Comparison of ENCODE assay signal across 21 mouse cellular contexts in the genomic region with DNA sequence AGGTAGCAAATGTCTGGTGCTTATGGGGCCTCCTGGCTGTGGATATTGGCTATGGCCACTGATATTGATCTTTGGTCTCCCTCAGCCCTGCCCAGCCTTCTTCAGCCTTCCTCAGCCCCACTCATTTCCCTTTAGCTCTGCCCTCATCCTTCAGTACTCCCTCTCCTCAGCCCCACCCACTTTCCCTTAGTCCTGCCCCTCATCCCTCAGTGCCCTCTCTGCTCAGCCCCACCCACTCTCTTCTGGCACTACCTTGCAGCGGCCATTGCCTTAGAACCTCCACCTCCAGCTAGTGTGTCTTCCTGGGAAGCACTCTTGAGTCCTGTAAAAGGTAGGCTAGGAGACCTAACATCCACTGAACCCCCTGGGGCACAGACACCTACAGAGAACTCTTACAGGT.
DNase-seq lines count a peak whose midpoint lies in the region; ATAC-seq and TF ChIP-seq lines count a peak whose summit lies in the region.
"Had no signal": no experiment of that assay in that cellular context is flagged by ENCODE, and none has a peak within 500 bp of the region (broad histone marks: within the 10 kb centered on the region; RNA-seq: fewer than 3 reads in every experiment).

No protein-coding gene starts in this region.

- H3K4me3 ChIP-seq in hindbrain, embryonic 12.5 days, result no peak overlapping the region
- H3K4me3 ChIP-seq in hindbrain, postnatal 0 days (ENCODE audit: low read length), result no peak overlapping the region
- H3K4me3 ChIP-seq in stomach, embryonic 14.5 days (ENCODE audit: low read depth, low read length), result no peak overlapping the region
- H3K4me3 ChIP-seq: heart, embryonic 15.5 days; left cerebral cortex, adult 2 months; liver, embryonic 12.5 days; lung, embryonic 15.5 days had no signal

- ATAC-seq in hindbrain, embryonic 12.5 days (ENCODE audit: low FRiP score), result no peak
- no peak for ATAC-seq in hindbrain, postnatal 0 days
- ATAC-seq in stomach, embryonic 14.5 days (ENCODE audit: insufficient number of reproducible peaks, insufficient read depth, low FRiP score, low read depth), result no peak
- ATAC-seq: CD4-positive, CD25-positive, alpha-beta regulatory T cell, adult 4 months; liver, embryonic 12.5 days; Patski had no signal

- H3K9me3 ChIP-seq in hindbrain, embryonic 12.5 days (replicated peaks), result no peaks in the 10 kb centered on the region
- H3K9me3 ChIP-seq in hindbrain, postnatal 0 days (ENCODE audit: low read length), result no peaks in the 10 kb centered on the region
- H3K9me3 ChIP-seq in stomach, embryonic 14.5 days (ENCODE audit: control insufficient read depth, low read depth, low read length), result no peaks in the 10 kb centered on the region
- H3K9me3 ChIP-seq: heart, embryonic 15.5 days; liver, embryonic 12.5 days; lung, embryonic 15.5 days had no signal

- H3K27me3 ChIP-seq in hindbrain, embryonic 12.5 days, result peaks cover 10% of the 10 kb centered on the region
- no peaks in the 10 kb centered on the region for H3K27me3 ChIP-seq in hindbrain, postnatal 0 days (ENCODE audit: insufficient read depth, low read length)
- H3K27me3 ChIP-seq in stomach, embryonic 14.5 days (ENCODE audit: control insufficient read depth, insufficient read depth, low read length), result no peaks in the 10 kb centered on the region
- H3K27me3 ChIP-seq: liver, embryonic 12.5 days; lung, embryonic 15.5 days had no signal

- no peak overlapping the region for H3K4me2 ChIP-seq in hindbrain, embryonic 12.5 days (replicated peaks)
- H3K4me2 ChIP-seq in hindbrain, postnatal 0 days (ENCODE audit: low read depth, low read length), result no peak overlapping the region
- no peak overlapping the region for H3K4me2 ChIP-seq in stomach, embryonic 14.5 days (replicated peaks; ENCODE audit: low read depth, low read length)
- H3K4me2 ChIP-seq: heart, embryonic 15.5 days; liver, embryonic 12.5 days; lung, embryonic 15.5 days had no signal

- H3K36me3 ChIP-seq in hindbrain, embryonic 12.5 days, result no peaks in the 10 kb centered on the region
- no peaks in the 10 kb centered on the region for H3K36me3 ChIP-seq in hindbrain, postnatal 0 days (ENCODE audit: insufficient read depth, low read length)
- no peaks in the 10 kb centered on the region for H3K36me3 ChIP-seq in stomach, embryonic 14.5 days (ENCODE audit: control insufficient read depth, insufficient read depth, low read length)
- H3K36me3 ChIP-seq: heart, embryonic 15.5 days; liver, embryonic 12.5 days; lung, embryonic 15.5 days had no signal

- TF ChIP-seq CTCF in hindbrain, postnatal 0 days (IDR thresholded peaks at IDR 0.05; ENCODE audit: low read depth), result no peak

- peak overlapping the region; percentile 78; the same call in 1 of the 2 replicates for H3K27ac ChIP-seq in hindbrain, embryonic 12.5 days
- no peak overlapping the region for H3K27ac ChIP-seq in hindbrain, postnatal 0 days
- peak overlapping the region; percentile 89 for H3K27ac ChIP-seq in stomach, embryonic 14.5 days (ENCODE audit: low read length)
- H3K27ac ChIP-seq: heart, embryonic 15.5 days; left cerebral cortex, adult 2 months; liver, embryonic 12.5 days had no signal

- DNase-seq in embryo, embryonic 10 days (ENCODE audit: low spot score), result peak; percentile 22
- no peak for DNase-seq in embryo, embryonic 9.5 days (ENCODE audit: extremely low spot score)
- DNase-seq in hindbrain, postnatal 0 days (ENCODE audit: low spot score), result no peak
- DNase-seq in ES-CJ7 (ENCODE audit: low read depth, low spot score), result peak; percentile 89
- DNase-seq in Muller cell, postnatal 12 days (ENCODE audit: inconsistent ontology term), result no peak
- no peak for DNase-seq in heart, adult 9 months (ENCODE audit: low spot score in 2 of 2)
- DNase-seq: adrenal gland, postnatal 36 days; cerebellum, adult 9-10 months; gastrocnemius, postnatal 10 days; heart, adult 18-20 months; kidney, adult 2 months; kidney, postnatal 14 days; thymus, postnatal 14 days had no signal

- peaks cover 42% of the 10 kb centered on the region for H3K4me1 ChIP-seq in hindbrain, embryonic 12.5 days
- no peaks in the 10 kb centered on the region for H3K4me1 ChIP-seq in hindbrain, postnatal 0 days (ENCODE audit: insufficient read depth, low read length)
- H3K4me1 ChIP-seq in stomach, embryonic 14.5 days (ENCODE audit: control insufficient read depth, insufficient read depth, low read length), result peaks cover 18% of the 10 kb centered on the region

- no peak overlapping the region for H3K9ac ChIP-seq in hindbrain, embryonic 12.5 days
- no peak overlapping the region for H3K9ac ChIP-seq in hindbrain, postnatal 0 days (replicated peaks; ENCODE audit: low read length)
- H3K9ac ChIP-seq in stomach, embryonic 14.5 days (replicated peaks; ENCODE audit: low read depth, low read length), result no peak overlapping the region
- H3K9ac ChIP-seq: heart, embryonic 15.5 days; liver, embryonic 12.5 days; lung, embryonic 15.5 days had no signal

- WGBS in hindbrain, embryonic 12.5 days, result 35% methylated on average over 1 of the region's 1 CpGs
- 33% methylated on average over 1 of the region's 1 CpGs for WGBS in hindbrain, postnatal 0 days
- WGBS in stomach, embryonic 14.5 days, result 55% methylated on average over 1 of the region's 1 CpGs

Comparison
In these comparisons a context has a peak if more than half of its experiments do, and no peak if none do; other contexts are left out.
1. DNase-seq: peak in embryo, embryonic 10 days (single experiment) and ES-CJ7 (single experiment); none in embryo, embryonic 9.5 days (single experiment), hindbrain, postnatal 0 days (single experiment), Muller cell, postnatal 12 days (single experiment) and heart, adult 9 months (0 of 2).